Mouse (Mus musculus) liver, embryonic 16.5 days (tissue): ENCODE data around the gene Stum. TPM values are rescaled to one million over a fixed set of nuclear protein-coding genes. Genes with fewer than 3 reads are reported as not detected.

ENCODE experiments used
- ATAC-seq: fragments of 200-750 bp; cut with Nextera tagmentation; 2 replicates; pipeline ENCODE4 v1.8.0; 2017; ENCODE audit warnings: low read depth, mild to moderate bottlenecking, moderate number of reproducible peaks, moderate library complexity
- H3K27ac ChIP-seq: fragments of 300-500 bp; sonication (generic); 2 replicates; pipeline ENCODE4 v1.5.1; 2014; ENCODE audit warnings: mild to moderate bottlenecking, low read length
- H3K27me3 ChIP-seq: fragments of 300-500 bp; sonication (generic); 2 replicates; pipeline ENCODE4 v1.6.1; 2014; ENCODE audit warnings: low read depth, low read length, mixed read lengths; ENCODE audit not compliant: control insufficient read depth, insufficient read depth
- H3K36me3 ChIP-seq: fragments of 300-500 bp; sonication (generic); 2 replicates; pipeline ENCODE4 v1.6.1; 2014; ENCODE audit warnings: mild to moderate bottlenecking; ENCODE audit not compliant: control insufficient read depth, insufficient read depth
- H3K4me1 ChIP-seq: fragments of 300-500 bp; sonication (generic); 2 replicates; pipeline ENCODE4 v1.6.1; 2014; ENCODE audit warnings: low read depth, low read length, mixed read lengths; ENCODE audit not compliant: control insufficient read depth
- H3K4me2 ChIP-seq: fragments of 300-500 bp; sonication (generic); 2 replicates; pipeline ENCODE4 v1.6.1; 2014; ENCODE audit warnings: low read depth, low read length, mixed read lengths
- H3K4me3 ChIP-seq: fragments of 300-500 bp; sonication (generic); 2 replicates; pipeline ENCODE4 v1.5.1; 2014; ENCODE audit warnings: low read depth, mild to moderate bottlenecking, low read length
- H3K9ac ChIP-seq: fragments of 300-500 bp; sonication (generic); 2 replicates; pipeline ENCODE4 v1.6.1; 2014; ENCODE audit warnings: low read depth, low read length
- H3K9me3 ChIP-seq: fragments of 300-500 bp; sonication (generic); replicated peaks from 2 replicates; pipeline ENCODE4 v1.6.1; 2016; ENCODE audit warnings: low read length; ENCODE audit not compliant: control insufficient read depth
- WGBS: fragments of 180-500 bp; shearing (Covaris S2); extraction: QIAGEN DNeasy Blood & Tissue Kit; methylation state at CpG from one replicate; pipeline ENCODE4 v1.1.7; 2014; ENCODE audit not compliant: insufficient replicate concordance; 5-methylcytosine and 5-hydroxymethylcytosine counted together
- polyA plus RNA-seq: library from polyadenylated mRNA; unstranded; fragments of >200 nt; fragmentation: Nextera tagmentation; extraction: Ambion mirVana; gene quantifications from 2 replicates; pipeline ENCODE4 v1.2.1, GENCODE M21; 2015

Gene Stum
- polyA plus RNA-seq, 1 experiment from 2014 or later = not detected

DNA sequence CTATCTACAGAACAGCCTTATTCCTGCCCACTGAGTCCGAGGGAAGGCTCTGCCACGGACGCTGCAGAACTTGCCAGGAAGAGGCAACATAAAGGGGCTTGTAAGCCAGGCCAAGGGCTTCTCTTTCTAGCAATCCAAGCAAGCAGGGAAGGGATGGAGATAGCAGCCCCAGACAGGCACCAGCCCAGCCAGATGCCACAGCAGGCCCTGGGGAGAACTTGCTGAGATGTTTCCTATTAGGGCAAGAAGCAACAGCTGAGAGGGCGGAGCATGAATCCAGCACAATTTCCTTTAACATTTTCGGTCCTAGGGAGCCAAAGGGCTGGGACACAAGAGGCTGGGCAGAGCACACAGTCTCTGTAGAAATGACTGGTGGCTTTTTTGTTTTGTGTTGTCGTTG is 25.0 kb downstream of the Stum start:
- no peaks in the 10 kb centered on the region for H3K9me3 ChIP-seq
- no peaks in the 10 kb centered on the region for H3K4me1 ChIP-seq
- no peak overlapping the region for H3K4me2 ChIP-seq
- no peak for ATAC-seq
- no peak overlapping the region for H3K4me3 ChIP-seq
- no peaks in the 10 kb centered on the region for H3K27me3 ChIP-seq
- 41% methylated on average over 6 of the region's 6 CpGs for WGBS
- H3K36me3 ChIP-seq = no peaks in the 10 kb centered on the region
- no peak overlapping the region for H3K27ac ChIP-seq
- no peak overlapping the region for H3K9ac ChIP-seq

DNA sequence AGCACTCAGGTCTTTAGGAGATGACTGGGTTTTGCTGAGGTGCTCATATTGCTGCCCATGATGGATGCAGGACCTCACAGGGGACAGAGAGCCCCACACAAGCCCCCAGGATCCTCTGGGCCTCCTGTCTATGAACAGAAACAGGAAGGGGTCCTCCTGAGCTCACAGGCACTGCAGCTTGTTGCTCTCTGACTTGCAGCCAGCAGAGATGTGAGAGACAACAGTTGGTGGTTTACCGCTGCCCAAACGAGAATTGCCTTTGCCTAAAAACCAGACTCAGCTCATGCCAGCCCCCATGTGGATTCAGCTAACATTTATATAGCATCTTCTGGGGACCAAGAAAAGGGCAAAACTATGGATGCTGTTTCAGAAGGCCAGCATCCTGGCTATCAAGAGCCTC is 33.7 kb downstream of the Stum start:
- no peak overlapping the region for H3K4me2 ChIP-seq
- no peak for ATAC-seq
- H3K27ac ChIP-seq = no peak overlapping the region
- no peaks in the 10 kb centered on the region for H3K36me3 ChIP-seq
- no peak overlapping the region for H3K9ac ChIP-seq
- no peaks in the 10 kb centered on the region for H3K9me3 ChIP-seq
- H3K4me1 ChIP-seq = no peaks in the 10 kb centered on the region
- WGBS = 36% methylated on average over 2 of the region's 2 CpGs
- no peak overlapping the region for H3K4me3 ChIP-seq
- no peaks in the 10 kb centered on the region for H3K27me3 ChIP-seq

DNA sequence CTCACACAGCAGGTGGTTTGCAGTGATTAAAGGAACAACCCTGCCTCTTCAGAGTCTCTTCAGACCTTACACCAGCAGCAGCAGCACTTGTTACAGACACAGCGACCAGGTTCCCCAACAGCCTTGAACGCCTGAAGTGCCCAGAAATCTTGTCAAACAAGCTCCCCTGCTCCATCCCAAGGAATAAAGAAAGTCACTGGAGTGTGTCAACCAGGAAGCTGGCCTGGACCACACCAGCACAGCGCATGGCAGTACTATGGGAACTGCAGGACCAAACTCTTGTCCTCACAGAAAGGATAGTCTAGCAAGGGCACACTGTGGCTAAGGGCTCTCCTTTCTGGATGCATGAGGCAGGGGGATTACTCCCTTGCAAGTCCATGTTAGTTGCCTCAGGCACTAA is 38.9 kb downstream of the Stum start:
- ATAC-seq = no peak
- H3K9ac ChIP-seq = no peak overlapping the region
- H3K4me1 ChIP-seq = no peaks in the 10 kb centered on the region
- H3K36me3 ChIP-seq = no peaks in the 10 kb centered on the region
- H3K9me3 ChIP-seq = no peaks in the 10 kb centered on the region
- H3K27me3 ChIP-seq = no peaks in the 10 kb centered on the region
- no peak overlapping the region for H3K4me3 ChIP-seq
- H3K4me2 ChIP-seq = no peak overlapping the region
- H3K27ac ChIP-seq = no peak overlapping the region
- 55% methylated on average over 3 of the region's 3 CpGs for WGBS

DNA sequence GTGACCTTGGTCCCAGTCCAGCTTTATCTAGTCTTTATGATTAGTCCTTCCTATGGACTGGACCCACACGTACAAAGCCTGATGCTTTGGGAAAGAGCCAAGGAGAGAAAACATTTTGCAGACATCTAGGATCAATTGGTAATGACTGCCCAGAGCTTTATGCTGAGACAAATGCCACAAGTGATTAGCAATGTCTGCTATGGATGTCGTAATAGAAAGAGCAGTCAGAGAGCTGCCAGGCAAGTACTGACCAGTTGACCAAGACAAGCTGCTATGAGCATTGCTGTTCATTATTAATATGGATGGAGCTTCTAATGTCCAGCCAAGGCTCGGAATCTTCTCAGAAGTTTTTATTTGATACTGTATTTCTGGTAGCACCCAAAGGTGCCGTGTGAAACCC is 43.8 kb downstream of the Stum start:
- 36% methylated on average over 4 of the region's 4 CpGs for WGBS
- no peak overlapping the region for H3K4me2 ChIP-seq

DNA sequence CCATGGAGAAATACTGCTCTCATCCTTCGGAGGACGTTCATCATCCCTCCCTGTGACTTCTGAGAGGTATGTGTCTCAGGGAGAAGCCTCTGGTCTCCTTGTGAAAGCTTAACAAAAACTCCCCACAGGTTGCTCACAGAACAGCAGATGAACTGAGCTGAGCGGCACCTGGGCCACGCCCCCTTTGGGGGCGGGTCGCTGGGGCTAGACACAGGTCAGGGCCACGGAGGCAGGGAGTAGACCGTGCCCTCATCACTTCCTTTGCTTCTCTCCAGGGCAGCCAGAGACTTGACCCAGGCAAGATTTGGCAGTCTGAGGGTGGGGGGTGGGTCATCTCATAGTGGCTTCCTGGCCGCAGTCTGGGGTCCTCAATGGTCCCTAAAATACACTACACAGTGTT is 48.4 kb downstream of the Stum start:
- no peak for ATAC-seq
- Histone ChIP-seq H3K9ac (no peak overlapping the region), H3K9me3 (no peaks in the 10 kb centered on the region), H3K27ac (no peak overlapping the region), H3K4me1 (no peaks in the 10 kb centered on the region), H3K27me3 (peaks cover 11% of the 10 kb centered on the region), H3K4me3 (no peak overlapping the region), H3K36me3 (no peaks in the 10 kb centered on the region), H3K4me2 (no peak overlapping the region)
- WGBS = 10% methylated on average over 9 of the region's 9 CpGs

More for the DNA sequence above, 43.8 kb downstream of the Stum start:
- Histone ChIP-seq H3K36me3 (no peaks in the 10 kb centered on the region), H3K9me3 (no peaks in the 10 kb centered on the region), H3K27me3 (no peaks in the 10 kb centered on the region; the same call in 1 of the 2 replicates), H3K27ac (no peak overlapping the region), H3K4me1 (no peaks in the 10 kb centered on the region), H3K9ac (no peak overlapping the region), H3K4me3 (no peak overlapping the region)
- no peak for ATAC-seq

DNA sequence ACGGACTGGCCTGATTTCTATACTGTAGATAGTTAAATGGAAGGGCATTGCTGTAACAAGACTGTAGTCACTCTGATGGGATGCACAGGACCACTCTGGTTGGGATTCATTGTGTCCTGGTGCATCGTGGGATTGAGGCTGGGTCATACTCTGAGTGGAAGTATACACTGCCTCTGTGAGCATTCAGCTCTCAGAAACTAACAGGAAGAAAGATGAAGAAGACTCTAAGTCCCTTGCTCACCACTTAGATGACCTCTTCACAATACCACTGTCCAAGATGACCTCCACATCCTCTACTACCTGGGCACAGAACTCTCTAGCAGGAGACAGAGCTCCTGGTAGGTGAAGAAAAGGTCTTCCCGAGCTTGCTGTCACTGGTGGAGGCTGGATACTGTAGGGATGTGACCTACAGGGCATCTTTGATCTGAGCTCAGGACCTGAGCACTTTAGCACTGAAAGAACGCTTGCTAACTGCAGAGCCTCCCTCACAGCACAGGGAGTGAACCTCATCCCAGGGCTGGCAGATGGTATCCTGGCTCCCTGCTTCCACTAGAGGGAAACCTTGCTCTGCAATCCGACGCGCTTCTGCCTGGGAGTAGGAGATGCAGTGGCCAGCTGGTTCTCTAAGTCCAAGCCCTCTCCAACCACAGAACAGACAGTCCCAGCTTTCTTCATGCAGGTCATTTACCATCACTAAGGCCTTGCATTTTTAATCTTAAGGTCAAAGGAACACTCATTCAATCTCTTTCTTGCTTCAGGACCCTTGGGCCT is 49.3 kb downstream of the Stum start:
- 13% methylated on average over 7 of the region's 7 CpGs for WGBS
- peaks cover 11% of the 10 kb centered on the region for H3K27me3 ChIP-seq
- H3K9ac ChIP-seq = no peak overlapping the region

DNA sequence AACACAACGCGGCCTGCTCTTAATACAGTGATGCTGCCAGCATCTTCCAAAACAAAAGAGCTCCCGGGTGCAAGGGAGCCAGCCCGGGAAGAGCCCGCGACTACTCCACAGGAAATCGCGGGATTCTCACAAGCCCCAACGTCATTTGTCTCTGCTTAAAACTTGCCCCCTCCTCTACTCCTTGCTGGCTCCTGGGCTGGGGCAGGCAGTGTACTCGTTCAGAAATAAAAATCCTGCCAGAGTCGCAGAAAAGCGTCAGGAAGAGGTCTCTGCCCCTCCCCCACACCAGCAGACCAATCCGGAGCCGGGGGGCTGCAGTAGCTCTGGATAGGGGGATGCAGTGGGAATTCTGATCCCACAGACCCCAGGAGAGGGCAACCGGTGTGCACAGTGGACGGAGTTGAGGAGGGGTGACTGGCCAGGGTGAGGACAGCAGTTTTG is 50.2 kb downstream of the Stum start:
- Histone ChIP-seq H3K36me3 (no peaks in the 10 kb centered on the region), H3K4me2 (no peak overlapping the region; the same call in 1 of the 2 replicates), H3K4me1 (peaks cover under 1% of the 10 kb centered on the region; the same call in 1 of the 2 replicates), H3K27me3 (peaks cover 11% of the 10 kb centered on the region), H3K9ac (no peak overlapping the region), H3K9me3 (no peaks in the 10 kb centered on the region), H3K27ac (no peak overlapping the region), H3K4me3 (no peak overlapping the region)
- ATAC-seq = no peak
- WGBS = 7% methylated on average over 16 of the region's 16 CpGs

More for the DNA sequence above, 49.3 kb downstream of the Stum start:
- Histone ChIP-seq H3K4me2 (no peak overlapping the region), H3K4me1 (no peaks in the 10 kb centered on the region), H3K27ac (no peak overlapping the region), H3K36me3 (no peaks in the 10 kb centered on the region), H3K9me3 (no peaks in the 10 kb centered on the region), H3K4me3 (no peak overlapping the region)
- peak; percentile 45; the same call in 1 of the 2 replicates for ATAC-seq

DNA sequence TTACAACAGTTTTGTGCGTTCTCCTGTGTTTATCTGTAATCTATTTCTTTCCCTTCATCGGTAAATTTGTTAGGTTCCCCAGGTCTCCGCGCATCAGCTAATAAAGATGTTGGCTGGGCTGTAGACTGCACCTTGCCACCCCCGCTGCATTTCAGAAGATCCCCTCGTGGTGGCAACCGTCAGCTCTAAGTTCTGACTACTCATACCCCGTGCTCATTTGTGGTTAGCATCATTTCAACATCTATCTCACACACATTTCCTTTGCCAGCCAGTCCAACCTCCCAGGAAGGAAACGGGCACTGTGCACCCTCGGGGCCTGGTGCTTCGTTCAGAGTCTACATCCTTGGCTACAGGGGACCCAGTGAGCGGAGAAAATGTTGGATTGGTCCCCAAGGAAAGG is 51.5 kb downstream of the Stum start:
- Histone ChIP-seq H3K27ac (no peak overlapping the region), H3K9me3 (no peaks in the 10 kb centered on the region), H3K4me2 (no peak overlapping the region), H3K4me3 (no peak overlapping the region), H3K27me3 (peaks cover 11% of the 10 kb centered on the region), H3K36me3 (no peaks in the 10 kb centered on the region), H3K9ac (no peak overlapping the region), H3K4me1 (peaks cover 5% of the 10 kb centered on the region; the same call in 1 of the 2 replicates)
- 15% methylated on average over 12 of the region's 12 CpGs for WGBS
- peak; percentile 30; the same call in 1 of the 2 replicates for ATAC-seq

DNA sequence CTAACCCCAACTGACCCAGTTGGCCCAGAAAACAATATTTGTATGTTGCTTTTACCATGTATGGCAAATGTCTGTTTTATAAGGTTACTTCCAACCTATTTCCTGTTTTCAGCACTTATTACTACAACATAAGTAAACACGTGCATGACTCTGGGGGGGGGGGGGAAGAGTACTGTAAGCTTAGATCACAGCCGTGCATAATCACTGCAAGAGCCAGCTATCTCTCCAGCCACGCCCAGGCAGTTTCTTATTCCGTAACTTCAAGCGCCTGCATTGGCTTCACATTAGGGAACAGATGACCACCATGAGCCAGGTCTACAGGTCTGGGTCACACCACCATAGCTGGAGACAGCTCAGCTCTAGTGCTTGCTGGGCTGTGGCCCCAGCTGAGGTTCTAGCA is 53.5 kb downstream of the Stum start:
- Histone ChIP-seq H3K27ac (no peak overlapping the region), H3K4me1 (peaks cover 5% of the 10 kb centered on the region; the same call in 1 of the 2 replicates), H3K27me3 (peaks cover 11% of the 10 kb centered on the region), H3K4me2 (no peak overlapping the region), H3K36me3 (no peaks in the 10 kb centered on the region), H3K9me3 (no peaks in the 10 kb centered on the region), H3K4me3 (no peak overlapping the region), H3K9ac (no peak overlapping the region)
- WGBS = 20% methylated on average over 5 of the region's 5 CpGs
- ATAC-seq = no peak
